Mouse (Mus musculus): ENCODE results near the gene Tent4a. TPM values are rescaled to one million over a fixed set of nuclear protein-coding genes. Genes with fewer than 3 reads are reported as not detected.
A peak's percentile ranks its signal among the peaks of the same experiment; 100 is the strongest.

Tent4a gene
- polyA plus RNA-seq, 1 experiment from 2014 or later, result 5.1 TPM

GRCm38 (mm10) chr13:69485326-69485725 is 49.1 kb downstream of the Tent4a start:
- Histone ChIP-seq H3K4me3 (replicated peaks) (no peak overlapping the region), H3K36me3 (no peaks in the 10 kb centered on the region), H3K4me2 (no peak overlapping the region), H3K4me1 (peaks cover 9% of the 10 kb centered on the region; the same call in 1 of the 2 replicates), H3K27me3 (replicated peaks) (peaks cover 25% of the 10 kb centered on the region), H3K9ac (no peak overlapping the region), H3K27ac (no peak overlapping the region), H3K9me3 (no peaks in the 10 kb centered on the region)
- 15% methylated on average over 6 of the region's 6 CpGs for WGBS
- ATAC-seq (ENCODE audit: insufficient read depth, low FRiP score, low read depth), result no peak

- H3K4me2 ChIP-seq, result no peak overlapping the region
Observed at GRCm38 (mm10) chr13:69482751-69483150, 51.7 kb downstream of the Tent4a start.

GRCm38 (mm10) chr13:69481634-69482505 is 52.5 kb downstream of the Tent4a start:
- Histone ChIP-seq H3K4me1 (peaks cover 5% of the 10 kb centered on the region; the same call in 1 of the 2 replicates), H3K4me2 (peak overlapping the region; percentile 58), H3K27me3 (replicated peaks) (peaks cover 25% of the 10 kb centered on the region), H3K9me3 (no peaks in the 10 kb centered on the region), H3K36me3 (no peaks in the 10 kb centered on the region), H3K4me3 (replicated peaks) (peak overlapping the region; percentile 29), H3K27ac (no peak overlapping the region), H3K9ac (no peak overlapping the region)
- 1% methylated on average over 30 of the region's 30 CpGs for WGBS
- ATAC-seq (ENCODE audit: insufficient read depth, low FRiP score, low read depth), result no peak; the same call in 1 of the 2 replicates

More at GRCm38 (mm10) chr13:69482751-69483150, 51.7 kb downstream of the Tent4a start:
- Histone ChIP-seq H3K4me3 (replicated peaks) (no peak overlapping the region), H3K27ac (no peak overlapping the region), H3K4me1 (peaks cover 8% of the 10 kb centered on the region; the same call in 1 of the 2 replicates), H3K9me3 (no peaks in the 10 kb centered on the region), H3K36me3 (no peaks in the 10 kb centered on the region), H3K9ac (no peak overlapping the region), H3K27me3 (replicated peaks) (peaks cover 25% of the 10 kb centered on the region)
- no peak for ATAC-seq (ENCODE audit: insufficient read depth, low FRiP score, low read depth)
- 50% methylated on average over 8 of the region's 8 CpGs for WGBS

- no peaks in the 10 kb centered on the region for H3K9me3 ChIP-seq
- ATAC-seq (ENCODE audit: insufficient read depth, low FRiP score, low read depth), result no peak
- peaks cover 5% of the 10 kb centered on the region; the same call in 1 of the 2 replicates for H3K4me1 ChIP-seq
- H3K4me2 ChIP-seq, result no peak overlapping the region
- no peak overlapping the region for H3K9ac ChIP-seq
- no peak overlapping the region for H3K4me3 ChIP-seq (replicated peaks)
- no peak overlapping the region for H3K27ac ChIP-seq
- no peaks in the 10 kb centered on the region for H3K36me3 ChIP-seq
- 13% methylated on average over 8 of the region's 8 CpGs for WGBS
- peaks cover 25% of the 10 kb centered on the region for H3K27me3 ChIP-seq (replicated peaks)
Observed at GRCm38 (mm10) chr13:69481026-69481425, 53.4 kb downstream of the Tent4a start.

GRCm38 (mm10) chr13:69479906-69480305 is 54.5 kb downstream of the Tent4a start:
- H3K4me3 ChIP-seq (replicated peaks), result no peak overlapping the region
- 59% methylated on average over 2 of the region's 2 CpGs for WGBS
- no peak for ATAC-seq (ENCODE audit: insufficient read depth, low FRiP score, low read depth)

GRCm38 (mm10) chr13:69478703-69479102 is 55.7 kb downstream of the Tent4a start:
- peaks cover 16% of the 10 kb centered on the region for H3K27me3 ChIP-seq (replicated peaks)
- no peak overlapping the region for H3K27ac ChIP-seq
- WGBS, result 85% methylated on average over 6 of the region's 6 CpGs

More at GRCm38 (mm10) chr13:69479906-69480305, 54.5 kb downstream of the Tent4a start:
- H3K4me2 ChIP-seq, result no peak overlapping the region
- peaks cover 5% of the 10 kb centered on the region; the same call in 1 of the 2 replicates for H3K4me1 ChIP-seq
- H3K27me3 ChIP-seq (replicated peaks), result peaks cover 25% of the 10 kb centered on the region
- H3K36me3 ChIP-seq, result no peaks in the 10 kb centered on the region
- no peak overlapping the region for H3K9ac ChIP-seq
- no peaks in the 10 kb centered on the region for H3K9me3 ChIP-seq
- H3K27ac ChIP-seq, result no peak overlapping the region

GRCm38 (mm10) chr13:69460635-69461465 is 73.6 kb downstream of the Tent4a start:
- Histone ChIP-seq H3K9me3 (no peaks in the 10 kb centered on the region), H3K4me2 (no peak overlapping the region), H3K36me3 (no peaks in the 10 kb centered on the region), H3K9ac (no peak overlapping the region), H3K27ac (no peak overlapping the region), H3K4me3 (replicated peaks) (no peak overlapping the region), H3K4me1 (no peaks in the 10 kb centered on the region), H3K27me3 (replicated peaks) (no peaks in the 10 kb centered on the region)
- ATAC-seq (ENCODE audit: insufficient read depth, low FRiP score, low read depth), result no peak
- 41% methylated on average over 17 of the region's 17 CpGs for WGBS

More at GRCm38 (mm10) chr13:69478703-69479102, 55.7 kb downstream of the Tent4a start:
- no peak overlapping the region for H3K9ac ChIP-seq
- H3K4me1 ChIP-seq, result peaks cover 5% of the 10 kb centered on the region; the same call in 1 of the 2 replicates
- H3K9me3 ChIP-seq, result no peaks in the 10 kb centered on the region
- H3K4me3 ChIP-seq (replicated peaks), result no peak overlapping the region
- no peak overlapping the region for H3K4me2 ChIP-seq
- no peak for ATAC-seq (ENCODE audit: insufficient read depth, low FRiP score, low read depth)
- no peaks in the 10 kb centered on the region for H3K36me3 ChIP-seq

GRCm38 (mm10) chr13:69459657-69460458 is 74.6 kb downstream of the Tent4a start:
- no peak overlapping the region for H3K4me2 ChIP-seq
- no peaks in the 10 kb centered on the region for H3K9me3 ChIP-seq
- H3K36me3 ChIP-seq, result no peaks in the 10 kb centered on the region
- no peak overlapping the region for H3K27ac ChIP-seq
- no peak overlapping the region for H3K9ac ChIP-seq
- H3K27me3 ChIP-seq (replicated peaks), result no peaks in the 10 kb centered on the region
- ATAC-seq (ENCODE audit: insufficient read depth, low FRiP score, low read depth), result no peak
- 14% methylated on average over 8 of the region's 8 CpGs for WGBS
- no peaks in the 10 kb centered on the region for H3K4me1 ChIP-seq
- no peak overlapping the region for H3K4me3 ChIP-seq (replicated peaks)

GRCm38 (mm10) chr13:69458891-69459290 is 75.5 kb downstream of the Tent4a start:
- no peaks in the 10 kb centered on the region for H3K4me1 ChIP-seq
- no peaks in the 10 kb centered on the region for H3K9me3 ChIP-seq
- WGBS, result 88% methylated on average over 2 of the region's 2 CpGs
- no peak for ATAC-seq (ENCODE audit: insufficient read depth, low FRiP score, low read depth)
- no peaks in the 10 kb centered on the region for H3K36me3 ChIP-seq
- no peak overlapping the region for H3K4me2 ChIP-seq
- no peak overlapping the region for H3K4me3 ChIP-seq (replicated peaks)
- no peak overlapping the region for H3K27ac ChIP-seq
- no peaks in the 10 kb centered on the region for H3K27me3 ChIP-seq (replicated peaks)
- H3K9ac ChIP-seq, result no peak overlapping the region

- H3K4me2 ChIP-seq, result no peak overlapping the region
- H3K4me3 ChIP-seq (replicated peaks), result no peak overlapping the region
- H3K27me3 ChIP-seq (replicated peaks), result no peaks in the 10 kb centered on the region
- no peaks in the 10 kb centered on the region for H3K4me1 ChIP-seq
- no peak for ATAC-seq (ENCODE audit: insufficient read depth, low FRiP score, low read depth)
- 90% methylated on average over 6 of the region's 6 CpGs for WGBS
- H3K9me3 ChIP-seq, result no peaks in the 10 kb centered on the region
- no peaks in the 10 kb centered on the region for H3K36me3 ChIP-seq
- H3K27ac ChIP-seq, result no peak overlapping the region
- no peak overlapping the region for H3K9ac ChIP-seq
Observed at GRCm38 (mm10) chr13:69458461-69458860, 76.0 kb downstream of the Tent4a start.

- Histone ChIP-seq H3K36me3 (no peaks in the 10 kb centered on the region), H3K4me1 (no peaks in the 10 kb centered on the region), H3K9me3 (no peaks in the 10 kb centered on the region), H3K4me2 (no peak overlapping the region), H3K9ac (no peak overlapping the region), H3K27me3 (replicated peaks) (no peaks in the 10 kb centered on the region), H3K4me3 (replicated peaks) (no peak overlapping the region), H3K27ac (no peak overlapping the region)
- ATAC-seq (ENCODE audit: insufficient read depth, low FRiP score, low read depth), result no peak
- 67% methylated on average over 2 of the region's 2 CpGs for WGBS
Observed at GRCm38 (mm10) chr13:69457105-69457504, 77.3 kb downstream of the Tent4a start.

Measured in stomach, embryonic 15.5 days (tissue).